Mouse (Mus musculus): ENCODE measurements around the gene Ly6g6e. TPM values are rescaled to one million over a fixed set of nuclear protein-coding genes. Genes with fewer than 3 reads are reported as not detected.

Gene Ly6g6e
- polyA plus RNA-seq, 1 experiment = 3.4 TPM

GRCm38 (mm10) chr17:35097164-35097655 lies 20.5 kb downstream of the Ly6g6e start:
- no peak for TF ChIP-seq POLR2A (IDR thresholded peaks at IDR 0.05; ENCODE audit: control insufficient read depth, extremely low read depth, insufficient read depth, low read length, poor library complexity)
- TF ChIP-seq CTCF (IDR thresholded peaks at IDR 0.05; ENCODE audit: borderline replicate concordance, control insufficient read depth, extremely low read depth, insufficient read depth, low read length, poor library complexity) = no peak
- DNase-seq = peak; percentile 25
- no peaks in the 10 kb centered on the region for H3K4me1 ChIP-seq (replicated peaks; ENCODE audit: control insufficient read depth, insufficient read depth, low read length)
- no peak overlapping the region for H3K27ac ChIP-seq (ENCODE audit: control insufficient read depth, insufficient read depth, low read length)
- peaks cover 63% of the 10 kb centered on the region for H3K36me3 ChIP-seq (ENCODE audit: control insufficient read depth, insufficient read depth, low read length)
- no peak overlapping the region for H3K4me3 ChIP-seq (ENCODE audit: control insufficient read depth, insufficient read depth, low read length)
- H3K27me3 ChIP-seq (ENCODE audit: control insufficient read depth, insufficient read depth, low read length) = no peaks in the 10 kb centered on the region
- 97% methylated on average over 12 of the region's 12 CpGs for WGBS

- H3K4me3 ChIP-seq (ENCODE audit: control insufficient read depth, insufficient read depth, low read length) = no peak overlapping the region
- TF ChIP-seq POLR2A (IDR thresholded peaks at IDR 0.05; ENCODE audit: control insufficient read depth, extremely low read depth, insufficient read depth, low read length, poor library complexity) (no peak), CTCF (IDR thresholded peaks at IDR 0.05; ENCODE audit: borderline replicate concordance, control insufficient read depth, extremely low read depth, insufficient read depth, low read length, poor library complexity) (no peak)
- H3K36me3 ChIP-seq (ENCODE audit: control insufficient read depth, insufficient read depth, low read length) = peaks cover 57% of the 10 kb centered on the region
Measured at GRCm38 (mm10) chr17:35100196-35100765, 23.6 kb downstream of the Ly6g6e start.

GRCm38 (mm10) chr17:35101161-35101560 lies 24.5 kb downstream of the Ly6g6e start:
- Histone ChIP-seq H3K36me3 (ENCODE audit: control insufficient read depth, insufficient read depth, low read length) (peaks cover 55% of the 10 kb centered on the region), H3K27me3 (ENCODE audit: control insufficient read depth, insufficient read depth, low read length) (no peaks in the 10 kb centered on the region), H3K4me1 (replicated peaks; ENCODE audit: control insufficient read depth, insufficient read depth, low read length) (peaks cover 2% of the 10 kb centered on the region; the same call in 1 of the 2 replicates), H3K4me3 (ENCODE audit: control insufficient read depth, insufficient read depth, low read length) (no peak overlapping the region), H3K27ac (ENCODE audit: control insufficient read depth, insufficient read depth, low read length) (no peak overlapping the region)
- 97% methylated on average over 11 of the region's 11 CpGs for WGBS
- no peak for TF ChIP-seq CTCF (IDR thresholded peaks at IDR 0.05; ENCODE audit: borderline replicate concordance, control insufficient read depth, extremely low read depth, insufficient read depth, low read length, poor library complexity)
- TF ChIP-seq POLR2A (IDR thresholded peaks at IDR 0.05; ENCODE audit: control insufficient read depth, extremely low read depth, insufficient read depth, low read length, poor library complexity) = no peak
- DNase-seq = no peak

More at GRCm38 (mm10) chr17:35100196-35100765, 23.6 kb downstream of the Ly6g6e start:
- DNase-seq = no peak
- Histone ChIP-seq H3K4me1 (replicated peaks; ENCODE audit: control insufficient read depth, insufficient read depth, low read length) (no peaks in the 10 kb centered on the region), H3K27me3 (ENCODE audit: control insufficient read depth, insufficient read depth, low read length) (no peaks in the 10 kb centered on the region), H3K27ac (ENCODE audit: control insufficient read depth, insufficient read depth, low read length) (no peak overlapping the region)
- WGBS = 96% methylated on average over 10 of the region's 10 CpGs

GRCm38 (mm10) chr17:35102299-35102698 lies 25.6 kb downstream of the Ly6g6e start:
- no peak overlapping the region for H3K4me3 ChIP-seq (ENCODE audit: control insufficient read depth, insufficient read depth, low read length)
- no peak for TF ChIP-seq CTCF (IDR thresholded peaks at IDR 0.05; ENCODE audit: borderline replicate concordance, control insufficient read depth, extremely low read depth, insufficient read depth, low read length, poor library complexity)
- no peak for TF ChIP-seq POLR2A (IDR thresholded peaks at IDR 0.05; ENCODE audit: control insufficient read depth, extremely low read depth, insufficient read depth, low read length, poor library complexity)
- peaks cover 44% of the 10 kb centered on the region for H3K36me3 ChIP-seq (ENCODE audit: control insufficient read depth, insufficient read depth, low read length)
- H3K27ac ChIP-seq (ENCODE audit: control insufficient read depth, insufficient read depth, low read length) = no peak overlapping the region
- WGBS = 96% methylated on average over 8 of the region's 8 CpGs
- DNase-seq = no peak
- H3K27me3 ChIP-seq (ENCODE audit: control insufficient read depth, insufficient read depth, low read length) = no peaks in the 10 kb centered on the region
- peaks cover 2% of the 10 kb centered on the region; the same call in 1 of the 2 replicates for H3K4me1 ChIP-seq (replicated peaks; ENCODE audit: control insufficient read depth, insufficient read depth, low read length)

- H3K4me1 ChIP-seq (replicated peaks; ENCODE audit: control insufficient read depth, insufficient read depth, low read length) = peaks cover 2% of the 10 kb centered on the region; the same call in 1 of the 2 replicates
- peaks cover 40% of the 10 kb centered on the region for H3K36me3 ChIP-seq (ENCODE audit: control insufficient read depth, insufficient read depth, low read length)
- WGBS = 80% methylated on average over 6 of the region's 6 CpGs
- no peaks in the 10 kb centered on the region for H3K27me3 ChIP-seq (ENCODE audit: control insufficient read depth, insufficient read depth, low read length)
- no peak overlapping the region for H3K27ac ChIP-seq (ENCODE audit: control insufficient read depth, insufficient read depth, low read length)
- no peak overlapping the region for H3K4me3 ChIP-seq (ENCODE audit: control insufficient read depth, insufficient read depth, low read length)
- TF ChIP-seq POLR2A (IDR thresholded peaks at IDR 0.05; ENCODE audit: control insufficient read depth, extremely low read depth, insufficient read depth, low read length, poor library complexity) (no peak), CTCF (IDR thresholded peaks at IDR 0.05; ENCODE audit: borderline replicate concordance, control insufficient read depth, extremely low read depth, insufficient read depth, low read length, poor library complexity) (no peak)
- no peak for DNase-seq
Measured at GRCm38 (mm10) chr17:35103221-35103690, 26.6 kb downstream of the Ly6g6e start.

GRCm38 (mm10) chr17:35104079-35104478 lies 27.4 kb downstream of the Ly6g6e start:
- H3K4me1 ChIP-seq (replicated peaks; ENCODE audit: control insufficient read depth, insufficient read depth, low read length) = peaks cover 2% of the 10 kb centered on the region; the same call in 1 of the 2 replicates
- peaks cover 33% of the 10 kb centered on the region for H3K36me3 ChIP-seq (ENCODE audit: control insufficient read depth, insufficient read depth, low read length)
- TF ChIP-seq POLR2A (IDR thresholded peaks at IDR 0.05; ENCODE audit: control insufficient read depth, extremely low read depth, insufficient read depth, low read length, poor library complexity) (no peak), CTCF (IDR thresholded peaks at IDR 0.05; ENCODE audit: borderline replicate concordance, control insufficient read depth, extremely low read depth, insufficient read depth, low read length, poor library complexity) (no peak)
- 98% methylated on average over 7 of the region's 7 CpGs for WGBS
- DNase-seq = no peak
- H3K4me3 ChIP-seq (ENCODE audit: control insufficient read depth, insufficient read depth, low read length) = no peak overlapping the region
- H3K27ac ChIP-seq (ENCODE audit: control insufficient read depth, insufficient read depth, low read length) = no peak overlapping the region
- H3K27me3 ChIP-seq (ENCODE audit: control insufficient read depth, insufficient read depth, low read length) = no peaks in the 10 kb centered on the region

Data from thymus, adult 2 months (tissue).